Mouse (Mus musculus): ENCODE measurements around the gene Itga7.

DNA sequence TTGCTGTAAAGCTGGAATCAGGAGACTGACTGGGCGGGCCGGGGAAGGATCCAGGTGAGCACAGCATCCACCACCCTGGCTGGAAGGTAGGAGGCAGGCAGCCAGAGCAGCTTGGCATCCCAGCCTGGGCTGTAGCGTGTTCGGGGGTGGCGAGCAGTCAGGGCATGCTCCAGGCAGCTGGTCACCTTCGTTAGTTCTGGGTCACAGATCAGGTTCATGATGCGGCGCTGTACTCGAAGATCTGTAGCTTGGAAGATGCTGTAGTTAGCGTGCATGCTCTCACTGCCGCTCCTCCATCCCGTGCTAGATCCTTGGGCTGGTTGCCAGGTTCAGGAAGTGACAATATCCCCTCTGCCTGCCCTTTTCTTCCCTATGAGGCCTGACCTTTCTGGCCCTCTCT, 19.9 kb upstream of the Itga7 start:
- TF ChIP-seq EP300 (IDR thresholded peaks at IDR 0.05; ENCODE audit: low read depth in 1 of 2, low read length in 2 of 2) (no peak), NELFE (IDR thresholded peaks at IDR 0.05; ENCODE audit: low read depth, low read length) (no peak), TBP (IDR thresholded peaks at IDR 0.05; ENCODE audit: low read depth, low read length) (no peak), ZC3H11A (IDR thresholded peaks at IDR 0.05; ENCODE audit: low read depth, low read length) (no peak), CTCF (IDR thresholded peaks at IDR 0.05 in 2 of 3, conservative IDR thresholded peaks at IDR 0.05 in 1 of 3; ENCODE audit: control insufficient read depth in 1 of 3, insufficient read depth in 1 of 3, low read depth in 2 of 3, low read length in 3 of 3, poor library complexity in 1 of 3, severe bottlenecking in 1 of 3) (no peak), MAX (IDR thresholded peaks at IDR 0.05; ENCODE audit: low read length) (no peak), TAL1 (IDR thresholded peaks at IDR 0.05; ENCODE audit: low read length) (no peak), POLR2A (IDR thresholded peaks at IDR 0.05; ENCODE audit: control insufficient read depth in 1 of 2, insufficient read depth in 1 of 2, low read depth in 1 of 2, low read length in 2 of 2, poor library complexity in 1 of 2) (no peak), BHLHE40 (IDR thresholded peaks at IDR 0.05; ENCODE audit: borderline replicate concordance, low read depth, low read length) (no peak), JUND (IDR thresholded peaks at IDR 0.05; ENCODE audit: low read depth, low read length) (no peak), ZMIZ1 (IDR thresholded peaks at IDR 0.05; ENCODE audit: low read depth, low read length) (no peak), POLR2AphosphoS2 (IDR thresholded peaks at IDR 0.05; ENCODE audit: low read length) (no peak), HCFC1 (IDR thresholded peaks at IDR 0.05; ENCODE audit: low read depth, low read length) (no peak)
